Mouse (Mus musculus) layer of hippocampus, postnatal 10 days (tissue): ENCODE data around the gene Pdgfc. TPM values are rescaled to one million over a fixed set of nuclear protein-coding genes. Genes with fewer than 3 reads are reported as not detected.

Experiments used
- DNase-seq, 2 experiments: peaks; one replicate each; pipeline ENCODE4 v3.0.0; 2021; ENCODE audit warnings: low spot score in 2 of 2
- long read RNA-seq: library from polyadenylated mRNA; stranded (forward); transcript quantifications from one replicate; pipeline ENCODE4 v2.0.0, GENCODE M21; 2023
- total RNA-seq, 2 experiments: library from RNA; stranded (reverse); gene quantifications; 2 replicates each; pipeline ENCODE4 v1.2.3; 2021

Gene Pdgfc
- 1 to 10 TPM; 5.5 to 5.6 TPM for total RNA-seq
- long read RNA-seq, partial matches to known transcripts, result 2 of 6 reads
- long read RNA-seq, other reads (novel, unspliced or antisense), result 0 of 6 reads

DNA sequence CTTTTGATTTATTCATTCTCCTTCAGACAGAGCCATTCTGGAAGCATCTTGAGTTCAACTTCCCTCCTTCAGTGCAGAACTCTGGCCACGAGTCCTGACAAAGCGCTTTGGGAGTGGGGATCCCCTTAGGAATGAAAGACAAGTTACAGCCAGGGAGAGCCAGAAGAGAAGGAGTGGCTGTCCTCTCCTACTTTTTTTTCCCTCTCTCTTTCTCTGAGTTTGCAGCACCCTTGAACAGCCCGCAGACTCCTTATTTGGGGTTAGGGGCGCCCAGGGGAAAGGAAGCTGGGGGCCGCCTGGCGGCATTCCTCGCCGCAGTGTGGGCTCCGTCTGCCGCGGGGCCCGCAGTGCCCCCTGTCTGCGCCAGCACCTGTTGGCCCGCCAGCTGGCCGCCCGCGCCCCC is at the start of gene Pdgfc:
TSS of gene Pdgfc (plus strand) at position 266 of the 403 bp plus-strand sequence.
- DNase-seq, result no peak

DNA sequence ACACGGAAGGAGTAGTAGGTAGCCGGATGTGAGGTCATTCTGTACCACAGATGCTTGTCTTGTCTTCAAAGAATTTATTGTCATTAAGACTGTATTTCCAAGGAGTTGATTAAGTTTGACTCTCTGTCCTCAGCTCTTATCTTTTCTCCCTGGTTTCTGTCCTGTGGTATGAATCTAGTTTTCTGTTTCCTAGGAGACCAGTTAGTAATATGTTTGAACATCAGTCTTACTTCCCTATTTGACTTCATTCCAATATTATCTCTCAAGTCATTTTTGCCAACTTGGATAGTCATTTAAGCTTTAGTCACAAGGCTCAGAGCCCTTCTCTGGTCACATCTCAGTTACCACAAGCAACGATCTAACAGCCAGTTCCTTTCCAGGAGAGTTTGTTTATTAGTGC is 27.0 kb upstream of the Pdgfc start:
- DNase-seq, result no peak

DNA sequence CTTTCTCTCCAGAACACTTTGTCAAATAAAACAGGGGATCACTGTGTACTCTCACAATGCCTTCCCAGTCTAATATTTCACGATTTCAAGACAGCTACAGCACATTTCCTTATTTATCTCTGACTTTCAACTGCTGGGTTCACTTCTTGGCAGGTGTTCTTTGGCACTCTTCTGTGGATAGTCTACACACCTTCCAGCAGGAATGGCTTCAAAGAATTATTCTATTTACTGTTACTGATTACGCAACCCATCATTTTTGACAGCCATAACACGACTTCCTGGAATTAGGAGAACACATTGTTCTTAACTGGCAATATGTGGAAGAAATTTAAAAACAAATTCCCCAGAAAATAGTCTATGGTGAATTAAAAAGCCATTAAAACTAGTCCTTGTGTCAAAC is 26.3 kb upstream of the Pdgfc start:
- DNase-seq, result no peak

DNA sequence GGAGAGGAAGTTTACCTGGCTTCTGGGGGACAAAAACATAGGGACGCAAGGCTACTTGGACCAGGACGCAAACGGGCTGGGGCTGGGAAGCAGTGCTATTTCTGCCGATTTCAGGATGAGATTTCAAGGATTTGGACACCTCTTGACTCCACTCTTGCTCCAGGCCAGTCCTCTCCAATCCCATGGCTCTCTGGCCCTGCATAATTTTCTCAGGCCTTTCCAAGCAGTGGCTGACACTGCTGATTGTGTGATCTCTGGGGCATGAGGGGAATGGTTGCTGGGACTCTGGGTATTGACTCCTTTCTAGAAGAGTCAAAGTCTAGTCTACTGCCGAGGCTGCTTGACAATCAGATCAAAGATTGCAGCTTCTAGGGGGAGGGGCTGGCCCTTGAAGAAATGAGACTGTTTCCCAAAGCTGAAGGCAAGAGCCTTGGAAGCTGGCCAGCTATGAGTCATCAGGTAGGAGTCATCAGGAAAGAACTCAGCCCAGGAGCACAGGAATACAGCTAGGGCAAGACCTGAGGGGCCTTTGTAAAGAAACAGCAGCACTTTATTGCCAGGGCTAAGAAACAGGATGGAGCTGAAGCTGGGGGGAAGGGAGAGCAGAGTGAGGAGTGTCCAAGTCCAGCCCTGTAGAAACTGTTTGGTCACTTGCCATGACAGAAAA is 18.7 kb upstream of the Pdgfc start:
- DNase-seq, result no peak

DNA sequence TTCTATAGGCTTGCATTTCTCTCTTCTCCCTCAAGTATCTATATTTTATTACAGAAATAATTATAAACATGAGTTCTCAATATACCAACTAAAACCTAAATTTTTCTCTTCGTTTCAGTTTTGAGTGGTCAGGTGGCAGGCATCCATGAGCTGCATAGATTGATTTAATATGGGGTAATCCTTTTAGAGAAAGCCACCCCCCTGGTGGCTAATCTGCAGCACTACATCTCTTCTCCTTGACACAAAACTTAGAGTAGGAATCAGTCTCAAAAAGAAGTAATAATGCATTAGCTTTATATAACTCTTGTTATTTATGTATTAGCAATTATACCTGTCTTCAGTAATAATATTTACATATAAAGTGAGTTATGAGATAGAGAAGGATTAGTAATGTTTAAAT is 16.2 kb upstream of the Pdgfc start:
- DNase-seq, result no peak

DNA sequence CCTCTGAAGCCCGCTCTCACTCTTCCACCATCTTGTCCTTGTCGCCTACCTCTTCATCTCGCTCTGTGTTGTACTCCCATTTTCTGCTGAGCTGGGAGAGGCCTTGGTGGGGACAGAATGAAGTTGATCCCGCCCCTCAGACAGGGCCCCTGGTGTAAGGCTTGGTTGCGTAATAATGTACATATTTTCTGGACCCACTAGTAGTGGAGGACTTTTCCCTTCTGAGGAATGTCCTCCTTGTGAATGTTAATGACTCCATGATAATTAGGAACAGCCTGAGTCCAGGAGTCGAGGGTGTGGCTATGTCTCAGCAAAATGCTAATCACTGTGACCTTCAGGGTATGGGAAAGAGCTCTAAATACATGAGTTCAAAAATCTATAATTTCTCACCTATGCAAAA is 14.4 kb upstream of the Pdgfc start:
- DNase-seq, result no peak

DNA sequence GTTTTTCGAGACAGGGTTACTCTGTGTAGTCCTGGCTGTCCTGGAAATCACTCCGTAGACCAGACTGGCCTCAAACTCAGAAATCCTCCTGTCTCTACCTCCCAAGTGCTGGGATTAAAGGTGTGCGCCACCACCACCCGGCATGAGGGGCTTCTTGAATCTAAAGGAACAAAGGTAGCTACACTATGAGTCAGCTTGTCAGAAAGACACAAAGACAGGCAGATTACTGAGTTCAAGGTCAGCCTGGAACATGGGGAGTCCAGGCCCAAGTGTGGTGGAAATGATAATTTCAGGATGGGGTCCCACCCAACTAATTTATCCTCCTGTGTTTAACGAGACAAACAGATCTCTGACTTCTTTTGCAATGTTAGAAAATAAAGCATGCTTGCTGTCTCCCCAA is 13.9 kb upstream of the Pdgfc start:
- DNase-seq, result no peak

DNA sequence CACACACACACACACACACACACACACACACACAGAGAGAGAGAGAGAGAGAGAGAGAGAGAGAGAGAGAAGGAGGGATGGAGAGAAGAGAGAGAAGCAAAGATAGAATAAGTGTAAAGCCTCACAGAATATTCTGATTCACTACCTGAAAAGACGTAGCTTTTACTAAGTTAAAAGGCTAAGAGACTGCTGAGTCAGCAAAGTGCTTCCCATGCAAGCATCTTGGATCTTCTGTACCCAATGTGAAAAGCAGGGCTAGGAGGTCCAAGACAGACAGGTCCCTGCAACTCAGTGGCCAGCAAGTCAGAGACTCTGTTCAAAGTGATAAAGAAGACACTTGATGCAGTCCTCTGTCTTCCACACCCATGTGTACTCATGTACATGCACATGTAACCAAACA is 13.4 kb upstream of the Pdgfc start:
- DNase-seq, result no peak

DNA sequence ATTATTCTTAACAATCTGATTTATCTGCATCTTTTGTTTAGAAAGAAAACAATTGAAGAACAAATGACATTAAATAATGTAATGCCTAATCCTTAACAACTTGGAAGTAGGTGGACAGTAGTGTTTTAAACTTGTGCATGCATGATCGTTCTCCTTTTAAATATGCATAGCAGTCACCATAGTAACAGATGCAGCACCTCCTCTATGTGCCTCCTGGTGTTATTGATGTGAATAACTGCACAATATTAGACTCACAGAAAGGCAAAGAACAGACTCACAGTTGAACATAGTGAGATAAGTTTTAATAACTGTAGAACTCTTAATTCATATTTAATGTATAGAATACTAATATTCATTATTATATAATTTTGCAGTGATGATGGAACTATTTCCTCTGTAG is 12.6 kb upstream of the Pdgfc start:
- no peak for DNase-seq

DNA sequence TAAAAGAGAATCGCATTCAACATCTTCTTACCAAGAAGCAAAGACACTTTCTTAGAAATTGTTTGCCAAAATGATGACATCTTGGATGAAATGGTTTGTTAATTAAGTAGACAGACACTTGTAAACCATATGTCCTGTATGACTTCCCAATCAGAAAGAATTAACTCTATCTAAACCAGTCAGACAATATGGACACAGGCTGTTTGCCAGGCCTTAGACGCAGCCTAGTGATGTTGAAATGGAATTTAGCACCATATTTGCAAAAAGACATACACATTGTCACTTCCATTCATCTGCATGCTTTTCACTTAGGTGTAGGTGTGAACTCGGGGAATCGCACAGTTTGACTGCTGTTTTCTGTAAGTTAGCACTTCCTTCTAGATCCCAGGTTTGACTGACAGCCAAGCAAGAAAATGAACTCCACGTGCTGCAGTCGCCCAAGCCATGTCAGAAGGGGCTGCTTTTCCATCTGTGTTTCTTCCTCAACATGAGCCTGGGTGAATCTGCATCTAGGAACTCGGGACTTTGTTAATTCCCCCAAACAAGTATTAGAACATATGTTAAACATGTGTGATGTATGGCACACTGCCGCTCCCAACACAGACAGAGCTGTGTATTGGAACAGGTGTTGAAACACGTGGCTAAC is 10.5 kb upstream of the Pdgfc start:
- DNase-seq, result no peak

DNA sequence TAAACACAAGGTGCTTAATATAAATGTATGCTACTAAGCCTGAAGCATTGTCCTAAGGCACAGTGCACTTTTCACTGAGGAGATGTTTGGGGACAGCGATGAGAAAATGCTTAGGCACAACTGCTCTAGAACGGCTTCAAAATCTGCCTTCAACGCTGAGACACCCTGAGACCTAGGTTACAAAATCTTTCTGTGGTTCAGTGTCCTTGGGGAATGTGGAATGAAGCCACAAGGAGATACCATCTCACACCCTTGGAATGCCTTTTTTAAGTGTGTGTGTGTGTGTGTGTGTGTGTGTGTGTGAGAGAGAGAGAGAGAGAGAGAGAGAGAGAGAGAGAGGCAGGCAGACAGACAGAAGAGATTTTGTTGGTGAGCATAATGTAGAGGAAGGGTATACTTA is 7.9 kb upstream of the Pdgfc start:
- no peak for DNase-seq

DNA sequence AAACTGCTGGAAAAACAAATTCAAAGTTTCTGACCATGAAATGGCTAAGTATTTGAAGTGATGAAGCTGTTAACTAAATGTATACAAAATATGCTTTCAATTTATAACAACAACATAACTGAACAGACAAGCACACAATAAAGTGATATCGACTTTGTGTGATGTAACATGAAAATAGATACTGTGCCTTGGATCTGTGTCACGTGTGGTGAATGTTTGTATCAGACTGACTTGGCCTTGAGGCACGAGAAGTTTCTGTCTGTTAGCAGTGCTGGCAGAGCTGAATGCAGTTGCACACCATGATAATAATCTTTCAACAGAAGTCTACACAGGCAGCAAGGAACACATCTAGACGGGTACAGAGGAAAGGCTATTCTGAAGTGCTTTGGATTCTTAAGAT is 6.9 kb upstream of the Pdgfc start:
- no peak for DNase-seq

DNA sequence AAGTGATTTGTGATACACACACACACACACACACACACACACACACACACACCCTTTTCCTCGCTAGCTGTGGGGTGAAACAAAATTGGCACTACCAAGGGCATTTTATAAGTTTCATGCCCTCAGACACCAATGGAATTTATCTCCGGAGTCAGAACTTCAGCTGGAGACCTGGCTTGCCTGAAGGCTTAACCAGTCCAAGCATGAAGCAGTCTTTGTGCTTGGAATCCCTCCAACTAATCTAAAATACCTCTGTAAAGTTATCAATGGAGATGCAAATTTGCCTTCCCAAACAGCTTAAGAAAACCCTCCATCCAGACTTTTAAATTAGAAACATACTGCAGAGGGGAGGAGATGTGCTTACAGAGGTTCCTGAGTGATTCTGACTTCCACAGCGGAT is 6.3 kb upstream of the Pdgfc start:
- no peak for DNase-seq

DNA sequence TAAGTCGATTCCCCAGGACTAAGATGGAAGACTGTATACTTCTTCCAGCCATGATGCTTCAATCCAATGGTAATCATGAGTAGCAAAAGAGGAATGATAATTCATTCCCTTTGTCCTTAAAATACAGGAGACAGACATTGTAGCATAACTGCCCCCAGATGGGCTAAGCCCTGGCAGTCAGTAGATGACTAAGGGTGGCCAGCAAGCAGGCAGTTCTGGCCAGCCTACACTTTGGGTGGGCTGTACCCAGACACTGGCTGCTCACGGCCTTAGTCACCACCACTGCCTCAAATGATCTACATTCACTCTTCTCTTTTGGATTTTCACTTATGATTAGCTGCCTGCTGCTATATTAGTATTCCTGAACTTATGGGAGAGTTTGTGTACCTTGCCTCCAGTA is 5.9 kb upstream of the Pdgfc start:
- no peak for DNase-seq

DNA sequence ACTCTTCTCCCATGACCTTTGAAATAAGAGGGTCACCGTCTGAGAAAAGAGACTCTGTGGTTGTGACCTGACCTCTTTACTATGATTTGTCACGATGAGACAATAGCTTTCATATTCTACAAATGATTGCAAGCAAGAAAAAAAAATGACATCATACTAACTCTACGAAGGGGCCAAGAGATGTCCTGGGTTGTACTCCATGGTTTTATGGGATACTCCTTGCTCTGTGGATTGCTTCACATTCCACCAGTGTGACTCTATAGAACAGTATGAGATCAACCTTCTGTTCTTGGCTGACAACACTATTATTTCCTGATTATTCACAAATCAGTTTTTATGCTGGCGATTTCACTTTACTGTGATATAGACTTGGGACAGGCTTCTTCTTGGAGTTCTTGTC is 4.2 kb upstream of the Pdgfc start:
- no peak for DNase-seq

DNA sequence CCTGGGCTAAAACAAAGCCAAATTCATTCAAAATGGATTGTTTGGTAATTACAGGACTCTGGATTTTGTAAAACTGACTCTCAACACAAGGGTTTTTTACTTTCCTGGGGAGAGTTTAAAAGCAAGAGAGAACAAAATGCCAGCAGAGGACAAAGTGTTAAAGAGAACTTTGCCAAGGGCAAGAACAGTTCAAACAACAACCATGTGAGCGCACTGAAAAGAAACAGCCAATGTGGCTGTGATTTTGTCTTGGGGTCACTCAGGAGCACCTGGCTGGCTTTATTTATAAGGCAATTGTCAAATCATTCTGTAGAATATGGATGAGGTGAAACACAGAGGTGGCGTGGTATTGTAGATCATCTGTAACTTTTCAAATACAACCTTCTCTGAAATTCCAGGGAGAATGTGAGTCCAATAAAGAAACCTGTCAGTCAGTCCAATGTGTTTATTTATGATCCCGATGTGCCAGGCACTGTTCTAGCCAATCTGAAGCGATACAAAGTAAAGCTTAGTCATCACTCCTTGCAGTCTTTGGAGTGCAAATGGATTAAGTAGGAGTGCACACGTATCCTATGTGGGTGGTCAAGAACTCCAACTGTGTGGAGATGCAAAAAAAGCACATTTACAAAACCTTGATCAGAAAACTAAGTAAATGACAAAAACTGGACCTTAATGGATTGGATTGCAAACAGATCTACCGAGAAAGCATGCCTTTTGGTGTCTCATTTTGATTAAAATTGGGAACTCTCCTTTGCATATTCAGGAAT is 1.7 kb upstream of the Pdgfc start:
- DNase-seq, result no peak

DNA sequence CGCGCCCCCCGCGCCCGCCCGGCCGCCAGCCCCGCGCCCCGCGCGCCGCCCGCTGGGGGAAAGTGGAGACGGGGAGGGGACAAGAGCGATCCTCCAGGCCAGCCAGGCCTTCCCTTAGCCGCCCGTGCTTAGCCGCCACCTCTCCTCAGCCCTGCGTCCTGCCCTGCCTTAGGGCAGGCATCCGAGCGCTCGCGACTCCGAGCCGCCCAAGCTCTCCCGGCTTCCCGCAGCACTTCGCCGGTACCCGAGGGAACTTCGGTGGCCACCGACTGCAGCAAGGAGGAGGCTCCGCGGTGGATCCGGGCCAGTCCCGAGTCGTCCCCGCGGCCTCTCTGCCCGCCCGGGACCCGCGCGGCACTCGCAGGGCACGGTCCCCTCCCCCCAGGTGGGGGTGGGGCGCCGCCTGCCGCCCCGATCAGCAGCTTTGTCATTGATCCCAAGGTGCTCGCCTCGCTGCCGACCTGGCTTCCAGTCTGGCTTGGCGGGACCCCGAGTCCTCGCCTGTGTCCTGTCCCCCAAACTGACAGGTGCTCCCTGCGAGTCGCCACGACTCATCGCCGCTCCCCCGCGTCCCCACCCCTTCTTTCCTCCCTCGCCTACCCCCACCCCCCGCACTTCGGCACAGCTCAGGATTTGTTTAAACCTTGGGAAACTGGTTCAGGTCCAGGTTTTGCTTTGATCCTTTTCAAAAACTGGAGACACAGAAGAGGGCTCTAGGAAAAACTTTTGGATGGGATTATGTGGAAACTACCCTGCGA is 517 bp downstream of the Pdgfc start:
- peak; percentile 65 to 72 for DNase-seq

DNA sequence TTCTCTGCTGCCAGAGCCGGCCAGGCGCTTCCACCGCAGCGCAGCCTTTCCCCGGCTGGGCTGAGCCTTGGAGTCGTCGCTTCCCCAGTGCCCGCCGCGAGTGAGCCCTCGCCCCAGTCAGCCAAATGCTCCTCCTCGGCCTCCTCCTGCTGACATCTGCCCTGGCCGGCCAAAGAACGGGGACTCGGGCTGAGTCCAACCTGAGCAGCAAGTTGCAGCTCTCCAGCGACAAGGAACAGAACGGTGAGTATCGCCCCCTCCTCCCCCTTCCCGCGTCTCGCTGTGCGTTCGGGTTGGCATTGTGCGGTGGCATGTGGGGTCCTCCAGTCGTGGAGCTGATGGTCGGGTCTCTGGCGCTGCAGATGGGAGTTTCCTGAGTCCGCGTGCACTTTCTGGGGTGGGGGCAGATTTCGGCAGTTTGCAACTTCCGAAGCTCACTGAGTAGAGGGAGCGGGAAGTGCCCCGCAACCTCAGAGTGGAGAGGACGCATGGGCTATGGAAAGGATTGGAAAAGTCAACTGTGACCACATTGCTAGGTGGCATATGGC is 1.2 kb downstream of the Pdgfc start:
- DNase-seq, result peak; percentile 37 to 59

DNA sequence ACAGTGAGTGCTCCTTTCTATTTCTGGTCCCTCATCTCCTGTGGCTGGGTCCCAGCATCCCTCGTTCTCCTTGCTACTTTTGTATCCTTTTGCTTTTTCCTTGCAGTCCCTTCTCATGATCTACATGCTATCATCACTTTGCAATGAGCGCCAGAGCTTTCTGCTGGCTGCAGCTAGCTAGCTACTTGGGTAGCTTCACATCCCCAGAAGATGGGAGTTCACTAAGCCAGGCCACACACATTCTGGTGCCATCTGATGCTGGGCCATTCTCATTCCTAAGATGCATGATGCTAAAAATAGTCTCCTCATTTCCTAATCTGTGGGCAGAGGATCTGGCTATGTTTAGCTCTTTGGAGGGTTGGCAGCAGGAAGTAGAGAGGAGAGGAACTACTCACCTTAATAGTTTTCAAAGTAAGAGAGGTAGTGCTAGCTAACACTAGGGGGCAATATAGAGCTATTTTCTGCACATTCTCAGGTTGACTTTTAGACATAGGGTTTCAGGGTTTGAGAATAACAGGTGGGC is 3.0 kb downstream of the Pdgfc start:
- peak; percentile 18 to 30 for DNase-seq

DNA sequence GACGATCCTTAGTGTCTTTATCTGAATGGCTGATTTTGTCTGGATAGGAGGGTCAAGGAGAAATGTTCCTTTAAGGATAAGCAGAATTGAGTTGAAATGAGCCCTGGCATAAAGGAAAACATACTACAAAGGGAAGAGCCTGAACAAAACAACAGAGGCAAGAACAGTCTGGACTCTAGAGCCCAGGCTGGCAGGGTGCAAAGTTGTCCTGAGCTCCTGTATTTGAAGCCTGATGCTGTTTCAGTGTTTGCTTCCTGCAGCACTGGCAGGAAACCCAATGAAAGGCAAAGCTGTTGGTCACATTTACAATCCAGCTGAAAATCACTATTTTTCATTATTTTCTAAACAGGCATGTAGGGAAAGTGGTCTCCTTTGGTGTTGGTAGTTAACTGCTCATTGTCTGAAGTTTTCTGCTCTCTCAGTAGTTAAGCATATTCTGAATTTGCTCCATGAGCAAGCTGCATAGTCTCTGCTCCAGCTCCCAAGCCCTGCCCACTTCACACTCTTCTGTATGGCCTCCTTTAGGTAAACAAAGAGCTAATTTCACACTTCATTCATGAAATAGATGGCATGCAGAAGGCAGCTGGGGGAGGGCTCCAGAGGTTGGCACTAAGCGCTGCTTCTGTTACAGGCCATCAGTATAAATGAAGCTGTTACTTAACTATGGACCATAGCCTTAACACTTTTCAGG is 8.6 kb downstream of the Pdgfc start:
- DNase-seq, result no peak
